Comparison of ENCODE assay signal across 13 mouse cellular contexts in genomic region chr6:97209751-97210150, GRCm38 (mm10). TPM values are rescaled to one million over a fixed set of nuclear protein-coding genes. Genes with fewer than 3 reads are reported as not detected.
DNase-seq lines count a peak whose midpoint lies in the region; ATAC-seq and TF ChIP-seq lines count a peak whose summit lies in the region.
"Had no signal": no experiment of that assay in that cellular context is flagged by ENCODE, and none has a peak within 500 bp of the region (broad histone marks: within the 10 kb centered on the region; RNA-seq: fewer than 3 reads in every experiment).

No protein-coding gene starts in this region.

- H3K36me3 ChIP-seq in kidney, embryonic 16.5 days (ENCODE audit: insufficient read depth, low read length) = no peaks in the 10 kb centered on the region
- peaks cover 16% of the 10 kb centered on the region for H3K36me3 ChIP-seq in C2C12 (ENCODE audit: control insufficient read depth, insufficient read depth)
- H3K36me3 ChIP-seq in MEL (ENCODE audit: control insufficient read depth in 1 of 2, insufficient read depth in 2 of 2, low read length in 2 of 2) = peaks cover 0 to 44% of the 10 kb centered on the region in 2 experiments; a peak in 3 of 4 replicates
- H3K36me3 ChIP-seq in liver, embryonic 14.5 days (replicated peaks; ENCODE audit: control insufficient read depth, insufficient read depth, low read depth) = no peaks in the 10 kb centered on the region
- H3K36me3 ChIP-seq: hindbrain, embryonic 15.5 days; limb, embryonic 12.5 days had no signal

- H3K79me3 ChIP-seq in C2C12 (ENCODE audit: low read depth) = peaks cover 36% of the 10 kb centered on the region

- H3K4me3 ChIP-seq in kidney, embryonic 16.5 days (ENCODE audit: low read length) = no peak overlapping the region
- H3K4me3 ChIP-seq in C2C12 (ENCODE audit: insufficient read depth, poor library complexity, severe bottlenecking) (no peak overlapping the region), MEL (ENCODE audit: control insufficient read depth in 1 of 2, insufficient read depth in 1 of 2, low read depth in 2 of 2, low read length in 2 of 2) (peak overlapping the region; percentile 40 to 50)
- no peak overlapping the region for H3K4me3 ChIP-seq in liver, embryonic 14.5 days (ENCODE audit: insufficient read depth in 1 of 2, low read depth in 2 of 2, low read length in 2 of 2)
- no peak overlapping the region for H3K4me3 ChIP-seq in cerebellum, adult 2 months (replicated peaks; ENCODE audit: insufficient read depth, low read depth, low read length)

- H3K4me1 ChIP-seq in kidney, embryonic 16.5 days (ENCODE audit: insufficient read depth, low read length) = peaks cover 18% of the 10 kb centered on the region
- peaks cover 24 to 29% of the 10 kb centered on the region in 2 experiments for H3K4me1 ChIP-seq in MEL (ENCODE audit: control insufficient read depth in 1 of 2, insufficient read depth in 2 of 2, low read length in 2 of 2)
- peaks cover 26 to 42% of the 10 kb centered on the region in 2 experiments for H3K4me1 ChIP-seq in liver, embryonic 14.5 days (replicated peaks; ENCODE audit: control insufficient read depth in 2 of 2, insufficient read depth in 2 of 2, low read length in 1 of 2)
- H3K4me1 ChIP-seq in cerebellum, adult 2 months (ENCODE audit: control insufficient read depth, insufficient read depth, low read length) = peaks cover 9% of the 10 kb centered on the region

- DNase-seq in kidney, postnatal 4 days = no peak
- DNase-seq in MEL (ENCODE audit: low read depth, low spot score) = no peak
- DNase-seq in liver, embryonic 14.5 days (ENCODE audit: low read depth in 3 of 3, low spot score in 3 of 3) = no peak
- DNase-seq in layer of hippocampus, adult 9-10 months (ENCODE audit: low spot score) = no peak
- DNase-seq in cerebellum, adult 2 months = no peak

- 80% methylated on average over 4 of the region's 4 CpGs for WGBS in kidney, embryonic 16.5 days
- 78% methylated on average over 4 of the region's 4 CpGs for WGBS in liver, embryonic 14.5 days (ENCODE audit: insufficient replicate concordance)
- 93% methylated on average over 4 of the region's 4 CpGs for WGBS in cerebellum, adult 2 months

- 0 out of 2 replicates have a peak overlapping the region, but pooled peaks have one; percentile 25 for H3K9ac ChIP-seq in kidney, embryonic 16.5 days (replicated peaks; ENCODE audit: low read length)
- peak overlapping the region; percentile 66 for H3K9ac ChIP-seq in MEL (ENCODE audit: control insufficient read depth, low read depth, low read length, poor library complexity, severe bottlenecking)
- H3K9ac ChIP-seq in liver, embryonic 14.5 days (replicated peaks) = no peak overlapping the region
- H3K9ac ChIP-seq: hindbrain, embryonic 15.5 days; limb, embryonic 12.5 days had no signal

- H3K4me2 ChIP-seq in kidney, embryonic 16.5 days (replicated peaks; ENCODE audit: low read depth, low read length) = 0 out of 2 replicates have a peak overlapping the region, but pooled peaks have one; percentile 79
- H3K4me2 ChIP-seq in liver, embryonic 14.5 days (ENCODE audit: low read depth) = peak overlapping the region; percentile 96

- TF ChIP-seq CTCF in C2C12 (IDR thresholded peaks at IDR 0.05; ENCODE audit: control insufficient read depth, insufficient read depth, insufficient read length) = no peak
- TF ChIP-seq CTCF in MEL (IDR thresholded peaks at IDR 0.05 in 2 of 3, conservative IDR thresholded peaks at IDR 0.05 in 1 of 3; ENCODE audit: control insufficient read depth in 1 of 3, insufficient read depth in 1 of 3, low read depth in 2 of 3, low read length in 3 of 3, poor library complexity in 1 of 3, severe bottlenecking in 1 of 3) = no peak
- TF ChIP-seq CTCF in liver, embryonic 14.5 days (IDR thresholded peaks at IDR 0.05; ENCODE audit: low read depth) = no peak
- TF ChIP-seq CTCF in cerebellum, adult 2 months (IDR thresholded peaks at IDR 0.05; ENCODE audit: borderline replicate concordance, insufficient read depth, low read depth, low read length) = no peak

- TF ChIP-seq EP300 in MEL (IDR thresholded peaks at IDR 0.05; ENCODE audit: low read depth in 1 of 2, low read length in 2 of 2) = 0 out of 4 replicates have a peak, but pooled peaks of 1 of the 2 experiments have one; percentile 16
- TF ChIP-seq EP300 in liver, embryonic 14.5 days (IDR thresholded peaks at IDR 0.05; ENCODE audit: low read depth) = no peak

- no peaks in the 10 kb centered on the region for H3K9me3 ChIP-seq in kidney, embryonic 16.5 days (ENCODE audit: low read length)
- H3K9me3 ChIP-seq in MEL (replicated peaks; ENCODE audit: insufficient read depth, low read length) = no peaks in the 10 kb centered on the region
- no peaks in the 10 kb centered on the region for H3K9me3 ChIP-seq in liver, embryonic 14.5 days (ENCODE audit: control insufficient read depth, low read length)
- H3K9me3 ChIP-seq: G1E; hindbrain, embryonic 15.5 days; limb, embryonic 12.5 days had no signal

- peak overlapping the region; percentile 66 for H3K27ac ChIP-seq in kidney, embryonic 16.5 days (ENCODE audit: low read length)
- peak overlapping the region; percentile 85 for H3K27ac ChIP-seq in MEL (ENCODE audit: control insufficient read depth, low read depth, low read length)
- H3K27ac ChIP-seq in liver, embryonic 14.5 days = no peak overlapping the region
- no peak overlapping the region for H3K27ac ChIP-seq in cerebellum, adult 2 months (ENCODE audit: insufficient read depth, low read length)
- H3K27ac ChIP-seq: hindbrain, embryonic 15.5 days; limb, embryonic 12.5 days had no signal

- peak overlapping the region; percentile 52 for H3ac ChIP-seq in C2C12 (ENCODE audit: control insufficient read depth, insufficient read length, low read depth)

- H3K27me3 ChIP-seq in kidney, embryonic 16.5 days (ENCODE audit: insufficient read depth, low read length) = no peaks in the 10 kb centered on the region
- H3K27me3 ChIP-seq in C2C12 (ENCODE audit: control insufficient read depth, insufficient read depth, insufficient read length) (no peaks in the 10 kb centered on the region), MEL (ENCODE audit: control insufficient read depth in 1 of 2, insufficient read depth in 2 of 2, low read length in 2 of 2) (no peaks in the 10 kb centered on the region)
- no peaks in the 10 kb centered on the region for H3K27me3 ChIP-seq in liver, embryonic 14.5 days (ENCODE audit: control insufficient read depth, insufficient read depth, low read length)
- H3K27me3 ChIP-seq in cerebellum, adult 2 months (ENCODE audit: control insufficient read depth, insufficient read depth, low read length) = no peaks in the 10 kb centered on the region
- H3K27me3 ChIP-seq: hindbrain, embryonic 15.5 days had no signal

- H3K79me2 ChIP-seq in C2C12 (ENCODE audit: control insufficient read depth, insufficient read depth) (peaks cover 47% of the 10 kb centered on the region), MEL (ENCODE audit: control insufficient read depth, insufficient read depth, low read length, poor library complexity) (peaks cover 31% of the 10 kb centered on the region)

- TF ChIP-seq POLR2A in MEL (IDR thresholded peaks at IDR 0.05; ENCODE audit: control insufficient read depth in 1 of 2, insufficient read depth in 1 of 2, low read depth in 1 of 2, low read length in 2 of 2, poor library complexity in 1 of 2) = no peak; a peak in 1 of 4 replicates
- TF ChIP-seq POLR2A in cerebellum, adult 2 months (IDR thresholded peaks at IDR 0.05; ENCODE audit: borderline replicate concordance, insufficient read depth, low read length) = no peak

- ATAC-seq in kidney, embryonic 16.5 days (ENCODE audit: low FRiP score, low TSS enrichment) = no peak
- no peak for ATAC-seq in liver, embryonic 14.5 days (ENCODE audit: insufficient read depth)

- TF ChIP-seq RAD21 in MEL (IDR thresholded peaks at IDR 0.05; ENCODE audit: low read depth, low read length) = no peak

RNA-seq across cellular contexts. Expression of gene Arl6ip5, which starts 0.7 kb away (rescaled TPM):
- 72.1 and 77.2 TPM in 2 replicates for polyA plus RNA-seq in kidney, embryonic 16.5 days (2015; fragmentation: Nextera tagmentation; extraction: Ambion mirVana)
- polyA plus RNA-seq in C2C12 (2012; fragmentation: generic; extraction: Trizol) (298 TPM), MEL (2012; ENCODE audit: insufficient read depth in 1 of 2, insufficient read length in 2 of 2, low read depth in 1 of 2, low replicate concordance in 2 of 2, missing spikeins in 1 of 2) (100 to 1,000 TPM in 1 of 2 experiments, not detected in 1; 113 TPM)
- 38.2 and 39.4 TPM in 2 replicates for total RNA-seq in MEL (2012; rRNA removed)
- polyA plus RNA-seq in liver, embryonic 14.5 days (2012; rRNA removed) = 19.4 and 25.6 TPM in 2 replicates
- polyA plus RNA-seq in liver, embryonic 14.5 days (2014; fragmentation: Nextera tagmentation; extraction: Ambion mirVana) = 15.8 and 17.1 TPM in 2 replicates
- 179 and 181 TPM in 2 replicates for polyA plus RNA-seq in cerebellum, adult 2 months (2012; rRNA removed)

RNA-seq across cellular contexts. Expression of gene Uba3, which starts 4.3 kb away (rescaled TPM):
- polyA plus RNA-seq in kidney, embryonic 16.5 days (2015; fragmentation: Nextera tagmentation; extraction: Ambion mirVana) = 72.6 and 76.3 TPM in 2 replicates
- polyA plus RNA-seq in C2C12 (2012; fragmentation: generic; extraction: Trizol) = 32.8 TPM
- 37.1 and 43.8 TPM in 2 replicates for total RNA-seq in MEL (2012; rRNA removed)
- 10 to 100 TPM in 1 of 2 experiments, not detected in 1; 38.1 TPM for polyA plus RNA-seq in MEL (2012; ENCODE audit: insufficient read depth in 1 of 2, insufficient read length in 2 of 2, low read depth in 1 of 2, low replicate concordance in 2 of 2, missing spikeins in 1 of 2)
- polyA plus RNA-seq in liver, embryonic 14.5 days (2012; rRNA removed) = 15.2 and 22.3 TPM in 2 replicates
- polyA plus RNA-seq in liver, embryonic 14.5 days (2014; fragmentation: Nextera tagmentation; extraction: Ambion mirVana) = 24.9 and 25.5 TPM in 2 replicates
- 79.1 and 80.4 TPM in 2 replicates for polyA plus RNA-seq in cerebellum, adult 2 months (2012; rRNA removed)

RNA-seq across cellular contexts. Expression of gene Tmf1, which starts 30.8 kb away (rescaled TPM):
- polyA plus RNA-seq in kidney, embryonic 16.5 days (2015; fragmentation: Nextera tagmentation; extraction: Ambion mirVana) = 28.1 and 28.7 TPM in 2 replicates
- polyA plus RNA-seq in C2C12 (2012; fragmentation: generic; extraction: Trizol) (6.4 TPM), MEL (2012; ENCODE audit: insufficient read depth in 1 of 2, insufficient read length in 2 of 2, low read depth in 1 of 2, low replicate concordance in 2 of 2, missing spikeins in 1 of 2) (10 to 100 TPM in 1 of 2 experiments, not detected in 1; 13.5 TPM)
- 19.2 and 21.9 TPM in 2 replicates for total RNA-seq in MEL (2012; rRNA removed)
- polyA plus RNA-seq in liver, embryonic 14.5 days (2012; rRNA removed) = 0.64 and 1.4 TPM in 2 replicates
- 12.3 and 13.3 TPM in 2 replicates for polyA plus RNA-seq in liver, embryonic 14.5 days (2014; fragmentation: Nextera tagmentation; extraction: Ambion mirVana)
- polyA plus RNA-seq in cerebellum, adult 2 months (2012; rRNA removed) = 13.4 and 14.2 TPM in 2 replicates

RNA-seq across cellular contexts. Expression of gene Lmod3, which starts 42.8 kb away (rescaled TPM):
- 0.15 and 0.52 TPM in 2 replicates for polyA plus RNA-seq in kidney, embryonic 16.5 days (2015; fragmentation: Nextera tagmentation; extraction: Ambion mirVana)
- polyA plus RNA-seq in C2C12 (2012; fragmentation: generic; extraction: Trizol) (0.36 TPM), MEL (2012; ENCODE audit: insufficient read depth in 1 of 2, insufficient read length in 2 of 2, low read depth in 1 of 2, low replicate concordance in 2 of 2, missing spikeins in 1 of 2) (not detected)
- total RNA-seq in MEL (2012; rRNA removed) = not detected in 2 replicates
- polyA plus RNA-seq in liver, embryonic 14.5 days (2012; rRNA removed) = not detected in 2 replicates
- not detected in 2 replicates for polyA plus RNA-seq in liver, embryonic 14.5 days (2014; fragmentation: Nextera tagmentation; extraction: Ambion mirVana)
- polyA plus RNA-seq in cerebellum, adult 2 months (2012; rRNA removed) = 0.06 and 0.08 TPM in 2 replicates
- total RNA-seq: layer of hippocampus, adult 2 months; megakaryocyte, adult 5-6 weeks had no signal
- polyA plus RNA-seq: G1E; hindbrain, embryonic 15.5 days; midbrain, embryonic 16.5 days had no signal

Comparison
In these comparisons a context has a peak if more than half of its experiments do, and no peak if none do; other contexts are left out.
1. H3K27ac ChIP-seq: peak in kidney, embryonic 16.5 days (single experiment) and MEL (single experiment); none in liver, embryonic 14.5 days (single experiment) and cerebellum, adult 2 months (single experiment).
2. H3K4me3 ChIP-seq: peak in MEL (2 of 2); none in kidney, embryonic 16.5 days (single experiment), C2C12 (single experiment), liver, embryonic 14.5 days (0 of 2) and cerebellum, adult 2 months (single experiment).